Mouse (Mus musculus): Measurements from ENCODE around the gene Sertad1. TPM values are rescaled to one million over a fixed set of nuclear protein-coding genes. Genes with fewer than 3 reads are reported as not detected.

Sertad1 gene
- polyA plus RNA-seq (2016; fragmentation: Nextera tagmentation; extraction: Ambion mirVana), result 24.0 and 25.1 TPM in 2 replicates

GRCm38 (mm10) chr7:27486770-27487697, at the start of gene Sertad1:
Gene Sertad1 (plus strand): TSS chr7:27486910.
- Histone ChIP-seq H3K27ac (replicated peaks) (peak within 1 kb of the TSS; percentile 98), H3K4me3 (peak within 1 kb of the TSS; percentile 85), H3K27me3 (replicated peaks; ENCODE audit: low read depth, poor library complexity, severe bottlenecking) (peaks cover 7% of the 10 kb centered on the region), H3K9me3 (no peaks in the 10 kb centered on the region), H3K36me3 (replicated peaks) (peaks cover 10% of the 10 kb centered on the region), H3K4me1 (peaks cover 57% of the 10 kb centered on the region)
- WGBS, result under 1% methylated on average over 80 of the region's 80 CpGs
- DNase-seq (ENCODE audit: low spot score), result peak; percentile 100

- WGBS, result 54% methylated on average over 5 of the region's 5 CpGs
- H3K27me3 ChIP-seq (replicated peaks; ENCODE audit: low read depth, poor library complexity, severe bottlenecking), result peaks cover 29% of the 10 kb centered on the region
- H3K36me3 ChIP-seq (replicated peaks), result no peaks in the 10 kb centered on the region
- H3K27ac ChIP-seq (replicated peaks), result no peak overlapping the region
- DNase-seq (ENCODE audit: low spot score), result peak; percentile 38
- no peaks in the 10 kb centered on the region; the same call in 1 of the 2 replicates for H3K9me3 ChIP-seq
- H3K4me3 ChIP-seq, result no peak overlapping the region
- H3K4me1 ChIP-seq, result peaks cover 2% of the 10 kb centered on the region; the same call in 1 of the 2 replicates
Observed at GRCm38 (mm10) chr7:27437544-27437943, 49.2 kb upstream of the Sertad1 start.

- peaks cover 23% of the 10 kb centered on the region for H3K27me3 ChIP-seq (replicated peaks; ENCODE audit: low read depth, poor library complexity, severe bottlenecking)
- no peak overlapping the region for H3K4me3 ChIP-seq
- no peaks in the 10 kb centered on the region for H3K4me1 ChIP-seq
- no peaks in the 10 kb centered on the region; the same call in 1 of the 2 replicates for H3K9me3 ChIP-seq
- H3K27ac ChIP-seq (replicated peaks), result no peak overlapping the region
- no peaks in the 10 kb centered on the region for H3K36me3 ChIP-seq (replicated peaks)
- 74% methylated on average over 4 of the region's 4 CpGs for WGBS
- no peak for DNase-seq (ENCODE audit: low spot score)
Observed at GRCm38 (mm10) chr7:27440014-27440413, 46.7 kb upstream of the Sertad1 start.

- H3K9me3 ChIP-seq, result no peaks in the 10 kb centered on the region
- peaks cover 56% of the 10 kb centered on the region for H3K27me3 ChIP-seq (replicated peaks; ENCODE audit: low read depth, poor library complexity, severe bottlenecking)
- peak overlapping the region; percentile 70 for H3K4me3 ChIP-seq
- no peaks in the 10 kb centered on the region for H3K36me3 ChIP-seq (replicated peaks)
- H3K27ac ChIP-seq (replicated peaks), result peak overlapping the region; percentile 37; the same call in 1 of the 2 replicates
- H3K4me1 ChIP-seq, result peaks cover 23% of the 10 kb centered on the region
- WGBS, result 3% methylated on average over 18 of the region's 18 CpGs
- DNase-seq (ENCODE audit: low spot score), result peak; percentile 23
Observed at GRCm38 (mm10) chr7:27446051-27446450, 40.7 kb upstream of the Sertad1 start.

GRCm38 (mm10) chr7:27446521-27447418, 39.9 kb upstream of the Sertad1 start:
- WGBS, result 7% methylated on average over 53 of the region's 53 CpGs
- Histone ChIP-seq H3K27ac (replicated peaks) (peak overlapping the region; percentile 37; the same call in 1 of the 2 replicates), H3K4me1 (peaks cover 23% of the 10 kb centered on the region), H3K36me3 (replicated peaks) (no peaks in the 10 kb centered on the region), H3K27me3 (replicated peaks; ENCODE audit: low read depth, poor library complexity, severe bottlenecking) (peaks cover 56% of the 10 kb centered on the region), H3K9me3 (no peaks in the 10 kb centered on the region), H3K4me3 (peak overlapping the region; percentile 70)
- peak; percentile 42 for DNase-seq (ENCODE audit: low spot score)

- Histone ChIP-seq H3K36me3 (replicated peaks) (no peaks in the 10 kb centered on the region), H3K9me3 (no peaks in the 10 kb centered on the region), H3K4me3 (peak within 1 kb of the TSS; percentile 70), H3K27me3 (replicated peaks; ENCODE audit: low read depth, poor library complexity, severe bottlenecking) (peaks cover 56% of the 10 kb centered on the region), H3K27ac (replicated peaks) (peak within 1 kb of the TSS; percentile 77), H3K4me1 (peaks cover 23% of the 10 kb centered on the region)
- WGBS, result 1% methylated on average over 54 of the region's 54 CpGs
- peak; percentile 98 for DNase-seq (ENCODE audit: low spot score)
Observed at GRCm38 (mm10) chr7:27447419-27448286, 39.1 kb upstream of the Sertad1 start, which contains the start of the genes Sptbn4 and Blvrb. Gene Sptbn4 (minus strand): TSS chr7:27447686. Gene Blvrb (plus strand): TSS chr7:27447978.

GRCm38 (mm10) chr7:27448421-27449206, 38.1 kb upstream of the Sertad1 start:
- WGBS, result 58% methylated on average over 15 of the region's 15 CpGs
- peaks cover 50% of the 10 kb centered on the region for H3K27me3 ChIP-seq (replicated peaks; ENCODE audit: low read depth, poor library complexity, severe bottlenecking)
- H3K27ac ChIP-seq (replicated peaks), result 0 out of 2 replicates have a peak overlapping the region, but pooled peaks have one; percentile 77
- no peak for DNase-seq (ENCODE audit: low spot score)
- H3K4me3 ChIP-seq, result peak overlapping the region; percentile 70
- H3K9me3 ChIP-seq, result no peaks in the 10 kb centered on the region
- peaks cover 23% of the 10 kb centered on the region for H3K4me1 ChIP-seq
- H3K36me3 ChIP-seq (replicated peaks), result no peaks in the 10 kb centered on the region

- Histone ChIP-seq H3K4me1 (peaks cover 23% of the 10 kb centered on the region), H3K27ac (replicated peaks) (no peak overlapping the region), H3K9me3 (no peaks in the 10 kb centered on the region), H3K4me3 (peak overlapping the region; percentile 70; the same call in 1 of the 2 replicates), H3K36me3 (replicated peaks) (no peaks in the 10 kb centered on the region), H3K27me3 (replicated peaks; ENCODE audit: low read depth, poor library complexity, severe bottlenecking) (peaks cover 44% of the 10 kb centered on the region)
- peak; percentile 67 for DNase-seq (ENCODE audit: low spot score)
- WGBS, result 57% methylated on average over 10 of the region's 10 CpGs
Observed at GRCm38 (mm10) chr7:27449256-27449862, 37.4 kb upstream of the Sertad1 start.

- no peak for DNase-seq (ENCODE audit: low spot score)
- H3K27me3 ChIP-seq (replicated peaks; ENCODE audit: low read depth, poor library complexity, severe bottlenecking), result peaks cover 24% of the 10 kb centered on the region
- no peak overlapping the region for H3K27ac ChIP-seq (replicated peaks)
- 93% methylated on average over 2 of the region's 2 CpGs for WGBS
- peaks cover 18% of the 10 kb centered on the region for H3K4me1 ChIP-seq
- H3K36me3 ChIP-seq (replicated peaks), result no peaks in the 10 kb centered on the region
- H3K4me3 ChIP-seq, result no peak overlapping the region
- H3K9me3 ChIP-seq, result no peaks in the 10 kb centered on the region
Observed at GRCm38 (mm10) chr7:27451359-27451758, 35.4 kb upstream of the Sertad1 start.

GRCm38 (mm10) chr7:27452206-27452770, 34.4 kb upstream of the Sertad1 start:
- Histone ChIP-seq H3K27me3 (replicated peaks; ENCODE audit: low read depth, poor library complexity, severe bottlenecking) (peaks cover 15% of the 10 kb centered on the region), H3K4me1 (peaks cover 8% of the 10 kb centered on the region), H3K9me3 (no peaks in the 10 kb centered on the region), H3K4me3 (no peak overlapping the region), H3K27ac (replicated peaks) (no peak overlapping the region), H3K36me3 (replicated peaks) (no peaks in the 10 kb centered on the region)
- DNase-seq (ENCODE audit: low spot score), result no peak
- WGBS, result 48% methylated on average over 13 of the region's 13 CpGs
